Mouse (Mus musculus) liver, embryonic 14.5 days (tissue): ENCODE results near the gene Fxr2.

Source experiments
- CTCF ChIP-seq: IDR thresholded peaks from 2 replicates; pipeline ENCODE4 v1.5.1; 2016; ENCODE audit warnings: antibody characterized with exemption, low read depth, control low read depth
- EP300 ChIP-seq: IDR thresholded peaks from 2 replicates; pipeline ENCODE4 v1.6.1; 2016; ENCODE audit warnings: antibody characterized with exemption, low read depth

DNA sequence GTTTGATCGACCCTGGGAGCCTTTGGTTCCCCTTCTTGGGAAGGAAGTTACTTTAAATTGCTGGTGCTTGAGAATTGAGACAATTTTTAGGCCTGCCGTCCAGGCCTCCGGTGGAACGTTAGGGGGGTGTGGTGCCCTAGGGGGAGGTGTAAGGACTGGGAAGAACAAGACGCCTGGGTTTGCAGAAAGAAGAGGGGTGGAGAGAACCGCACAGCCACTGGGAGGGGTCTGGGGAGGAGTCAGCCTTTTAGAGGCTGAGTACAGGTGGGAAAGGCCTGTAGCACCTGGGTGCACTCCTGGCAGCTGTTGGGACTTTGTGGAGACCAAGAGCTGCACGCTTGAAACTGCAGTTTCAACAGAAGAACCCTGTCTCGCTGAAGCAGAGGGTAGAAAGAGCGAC lies 22.0 kb downstream of the Fxr2 start:
- TF ChIP-seq EP300 (no peak), CTCF (no peak)
